Mouse (Mus musculus) adrenal gland, postnatal 25 days (tissue): ENCODE measurements at regions not wholly inside any gene's neighbourhood (a gene's known extent, or its start where the extent isn't known, plus 50 kb on each side); places are given as distances from the start of the nearest gene placed in this dataset.

Experiments
- DNase-seq: peaks from one replicate; pipeline ENCODE4 v3.0.0; 2021; ENCODE audit warnings: mixed read lengths

GRCm38 (mm10) chr14:103458340-103458739 lies 54.8 kb upstream of the Scel start:
- DNase-seq, result no peak

GRCm38 (mm10) chr14:103456106-103456505 lies 57.0 kb upstream of the Scel start:
- no peak for DNase-seq

- DNase-seq, result peak; percentile 26
These were observed 62.4 kb upstream of the Scel start for GRCm38 (mm10) chr14:103450756-103451155.

GRCm38 (mm10) chr14:103449447-103449846 lies 63.7 kb upstream of the Scel start:
- no peak for DNase-seq

GRCm38 (mm10) chr14:103449033-103449432 lies 64.1 kb upstream of the Scel start:
- DNase-seq, result no peak

GRCm38 (mm10) chr14:103446671-103447070 lies 66.5 kb upstream of the Scel start:
- DNase-seq, result no peak

- no peak for DNase-seq
These were observed 71.6 kb upstream of the Scel start for GRCm38 (mm10) chr14:103441454-103442065.

GRCm38 (mm10) chr14:103440243-103440642 lies 72.9 kb upstream of the Scel start:
- DNase-seq, result peak; percentile 23

GRCm38 (mm10) chr14:103434218-103434617 lies 78.9 kb upstream of the Scel start:
- DNase-seq, result peak; percentile 42

GRCm38 (mm10) chr14:103433106-103433505 lies 80.0 kb upstream of the Scel start:
- no peak for DNase-seq

GRCm38 (mm10) chr14:103427873-103428272 lies 81.3 kb upstream of the Mycbp2 start:
- DNase-seq, result no peak

- DNase-seq, result no peak
These were observed 74.8 kb upstream of the Mycbp2 start for GRCm38 (mm10) chr14:103421305-103421822.

GRCm38 (mm10) chr14:103417110-103418061 lies 70.8 kb upstream of the Mycbp2 start:
- no peak for DNase-seq

- no peak for DNase-seq
These were observed 58.0 kb upstream of the Mycbp2 start for GRCm38 (mm10) chr14:103404611-103405010.

- no peak for DNase-seq
These were observed 56.4 kb upstream of the Mycbp2 start for GRCm38 (mm10) chr14:103403054-103403453.

GRCm38 (mm10) chr14:103401983-103402382 lies 55.4 kb upstream of the Mycbp2 start:
- DNase-seq, result no peak

- no peak for DNase-seq
These were observed 54.7 kb upstream of the Mycbp2 start for GRCm38 (mm10) chr14:103401280-103401679.

GRCm38 (mm10) chr14:103398401-103398800 lies 51.8 kb upstream of the Mycbp2 start:
- DNase-seq, result no peak
